8 mouse cellular contexts compared by ENCODE assay signal in the genomic region with DNA sequence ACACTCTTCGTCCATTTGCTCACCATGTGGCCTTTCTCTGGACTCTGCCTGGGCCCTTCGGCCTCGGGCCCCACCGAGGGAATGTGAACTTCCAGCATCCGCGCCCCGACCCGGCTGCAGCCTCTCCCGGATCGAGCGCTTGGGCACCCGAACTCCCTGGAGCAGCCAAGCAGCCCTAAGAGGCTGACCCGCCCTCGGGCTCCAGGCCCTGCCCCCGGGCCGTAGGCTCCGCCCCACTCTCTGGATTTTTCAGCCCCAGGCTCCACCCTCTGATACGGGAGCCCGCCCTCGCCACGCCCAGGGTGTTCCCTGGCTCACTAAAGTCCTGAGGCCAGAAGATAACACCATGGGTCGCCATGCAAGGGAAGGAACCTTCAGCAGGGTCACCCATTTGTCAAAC. TPM values are rescaled to one million over a fixed set of nuclear protein-coding genes. Genes with fewer than 3 reads are reported as not detected.
DNase-seq lines count a peak whose midpoint lies in the region; ATAC-seq lines count a peak whose summit lies in the region.

Gene Snx22 (minus strand): TSS at position 137 of the 400 bp plus-strand sequence.

- H3K4me3 ChIP-seq in midbrain, embryonic 10.5 days: peak within 1 kb of the TSS; percentile 68

- peak within 1 kb of the TSS; percentile 68 for H3K27ac ChIP-seq in midbrain, embryonic 10.5 days (replicated peaks)

- intact Hi-C loops in gastrocnemius, postnatal 14 days (cut with DNase I; ENCODE audit: low total_unique reads): no loop called here
- intact Hi-C loops in left cerebral cortex, postnatal 4 days (cut with DNase I): no loop called here

- H3K36me3 ChIP-seq in midbrain, embryonic 10.5 days: peaks cover 28% of the 10 kb centered on the region

- no peaks in the 10 kb centered on the region; the same call in 1 of the 2 replicates for H3K9me3 ChIP-seq in midbrain, embryonic 10.5 days (replicated peaks)

- under 1% methylated on average over 22 of the region's 22 CpGs for WGBS in midbrain, embryonic 10.5 days

- peaks cover 54% of the 10 kb centered on the region for H3K27me3 ChIP-seq in midbrain, embryonic 10.5 days (ENCODE audit: low read depth, poor library complexity, severe bottlenecking)

- peaks cover 19% of the 10 kb centered on the region for H3K4me1 ChIP-seq in midbrain, embryonic 10.5 days

- DNase-seq in adrenal gland, adult 2 months: peak; percentile 94
- DNase-seq in embryo, embryonic 10.5 days (ENCODE audit: low spot score): peak; percentile 90
- peak; percentile 86 for DNase-seq in gastrocnemius, postnatal 14 days
- peak; percentile 76 for DNase-seq in left cerebral cortex, postnatal 4 days
- DNase-seq in midbrain, embryonic 10.5 days (ENCODE audit: low spot score): peak; percentile 79
- DNase-seq in right cerebral cortex, postnatal 25 days: peak; percentile 67
- DNase-seq in urinary bladder, postnatal 4 days (ENCODE audit: low spot score in 2 of 2): peak; percentile 72 to 80

- peak; percentile 83 for ATAC-seq in inflammation-experienced regulatory T-cells, adult 6 months

RNA-seq across cellular contexts. Expression of gene Snx22, which starts in this region (rescaled TPM):
- under 1 TPM; 0.29 to 0.48 TPM for total RNA-seq in adrenal gland, adult 2 months (2021)
- polyA plus RNA-seq in adrenal gland, adult 2 months (2012; rRNA removed): 0.79 and 0.84 TPM in 2 replicates
- total RNA-seq in gastrocnemius, postnatal 14 days (2021): under 1 TPM; 0.41 to 0.55 TPM
- 1 to 10 TPM; 1.3 to 2.3 (median 1.6) TPM for polyA plus RNA-seq in inflammation-experienced regulatory T-cells, adult 6 months (2017; shearing (Covaris generic))
- total RNA-seq in left cerebral cortex, postnatal 4 days (2021): 1 to 10 TPM; 5.9 to 7.3 TPM
- 2.7 and 3.7 TPM in 2 replicates for polyA plus RNA-seq in midbrain, embryonic 10.5 days (2016; fragmentation: Nextera tagmentation; extraction: Ambion mirVana)

Comparison
In these comparisons a context has a peak if more than half of its experiments do, and no peak if none do; other contexts are left out.
1. Peak in every context shown above with its lines: DNase-seq, ATAC-seq, H3K4me3 ChIP-seq and H3K27ac ChIP-seq.
2. RNA of gene Snx22 (total RNA-seq): 5.9 to 7.3 TPM in left cerebral cortex, postnatal 4 days; 0.41 to 0.55 TPM in gastrocnemius, postnatal 14 days and 0.29 to 0.48 TPM in adrenal gland, adult 2 months; every median in the first group is over 4 times any median in the second.
3. Peak in DNase-seq in adrenal gland, adult 2 months; RNA of the gene not detected or under 1 TPM.
4. Peak in DNase-seq in gastrocnemius, postnatal 14 days; RNA of the gene not detected or under 1 TPM.